Mouse (Mus musculus): ENCODE results near the gene Hoxd3.

DNA sequence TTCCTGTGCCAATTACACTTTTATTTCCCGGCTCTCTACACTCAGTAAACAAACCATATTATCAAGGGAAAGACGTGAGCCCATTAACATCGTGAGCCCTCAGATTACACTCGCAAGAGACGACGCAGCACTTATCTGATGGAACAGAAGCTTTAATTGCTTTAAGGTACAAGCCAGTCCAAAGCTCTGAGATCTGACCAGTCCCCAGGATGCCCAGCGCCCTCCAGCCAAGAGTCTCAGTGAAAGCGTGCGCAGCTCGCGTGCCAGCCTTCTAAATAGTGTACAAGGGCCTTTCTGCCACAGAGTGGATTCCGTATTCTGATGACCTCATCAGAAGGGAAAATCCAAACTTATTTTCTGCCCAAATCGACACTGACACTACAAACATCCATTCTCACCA, 50.2 kb downstream of the Hoxd3 start:
- no peak for TF ChIP-seq POLR2A (IDR thresholded peaks at IDR 0.05; ENCODE audit: borderline replicate concordance, extremely low read depth, low read depth, low read length)
- no peak for TF ChIP-seq CTCF (IDR thresholded peaks at IDR 0.05; ENCODE audit: insufficient read depth, low read length)

Measured in lung, adult 2 months (tissue).